Mouse (Mus musculus): Measurements from ENCODE around the gene Olfr485.
"Not testable (repeated sequence)": the region's sequence is repeated elsewhere in the genome, so short reads cannot be mapped to it uniquely, and the experiment has no call there.

Olfr485 gene

DNA sequence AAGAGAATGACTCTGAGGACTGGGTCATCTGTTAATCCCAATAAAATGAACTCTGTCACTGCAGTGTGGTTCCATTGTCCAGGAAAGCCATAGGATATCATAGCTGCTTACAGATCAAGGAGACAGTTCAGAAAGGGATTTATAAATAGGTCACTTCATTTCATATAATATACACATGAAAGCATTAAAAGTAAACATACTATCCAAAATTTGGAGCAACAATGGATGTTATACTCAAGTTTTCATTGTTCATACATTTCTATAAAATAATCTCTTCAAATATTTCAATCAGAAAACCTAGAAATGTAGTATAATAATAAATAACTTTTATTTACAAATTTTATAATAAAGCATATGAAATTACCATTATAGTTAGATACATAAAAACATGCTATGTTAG, at the start of gene Olfr485:
Olfr485 (minus strand) TSS at position 101 of the 400 bp plus-strand sequence.
- no peak for DNase-seq (ENCODE audit: low spot score)

DNA sequence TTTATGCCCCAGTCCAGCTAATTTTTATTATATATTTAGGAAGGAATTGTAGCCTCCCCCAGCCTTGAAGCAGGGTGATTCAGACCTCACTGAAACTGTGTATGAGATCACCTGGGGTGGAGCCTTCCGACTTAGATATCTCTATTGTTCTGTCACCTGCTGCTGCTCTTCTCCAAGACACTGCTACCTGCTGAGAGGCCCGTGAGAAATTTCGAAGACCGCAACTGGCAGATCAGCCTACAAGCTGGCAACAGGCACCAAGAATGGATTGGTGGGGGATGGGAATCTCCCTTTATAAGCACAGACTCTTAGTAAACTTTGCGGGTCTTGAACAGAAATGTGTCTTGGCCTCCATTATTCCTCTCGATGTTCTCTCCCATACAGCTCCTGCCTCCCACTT, 37.3 kb upstream of the Olfr485 start:
- DNase-seq (ENCODE audit: low spot score) = no peak

DNA sequence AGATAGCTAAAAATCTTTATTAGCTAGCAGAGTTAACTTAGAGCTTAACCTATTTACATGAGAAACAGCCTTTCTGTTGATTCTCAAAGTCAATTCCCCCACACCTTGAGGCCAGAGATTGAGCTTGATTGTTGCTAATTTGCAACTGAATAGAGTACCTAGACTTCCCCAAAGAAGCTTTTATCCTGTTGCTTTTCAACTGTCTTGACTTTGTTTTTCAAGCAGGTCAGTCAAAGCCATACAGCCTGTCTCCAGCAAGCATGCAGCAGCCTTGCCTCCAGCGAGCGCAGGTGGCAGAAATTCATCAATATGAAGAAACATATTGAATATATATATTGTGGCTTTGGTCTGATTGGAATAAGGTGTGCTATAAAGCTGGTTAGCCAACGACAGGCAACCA, 36.7 kb upstream of the Olfr485 start:
- not testable (repeated sequence) for DNase-seq (ENCODE audit: low spot score)

DNA sequence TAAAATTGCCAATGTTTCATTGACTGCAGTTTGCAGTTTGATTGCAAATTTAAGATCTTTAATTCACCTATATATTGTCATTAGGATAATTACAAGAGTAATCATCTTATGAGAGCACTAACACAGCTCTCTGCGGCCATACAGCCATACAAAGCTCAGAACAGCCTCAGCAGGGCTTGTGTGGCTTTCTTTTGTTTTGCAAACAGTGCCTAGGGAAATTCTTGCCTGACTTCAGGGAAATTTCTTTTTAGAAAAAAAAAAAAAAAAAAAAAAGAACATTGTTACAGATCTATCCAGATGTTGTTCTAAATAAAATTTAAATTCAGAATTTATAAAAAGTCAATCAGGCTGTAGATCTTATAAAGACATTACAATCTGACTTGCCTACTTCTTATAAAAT, 33.0 kb upstream of the Olfr485 start:
- DNase-seq (ENCODE audit: low spot score) = not testable (repeated sequence)

DNA sequence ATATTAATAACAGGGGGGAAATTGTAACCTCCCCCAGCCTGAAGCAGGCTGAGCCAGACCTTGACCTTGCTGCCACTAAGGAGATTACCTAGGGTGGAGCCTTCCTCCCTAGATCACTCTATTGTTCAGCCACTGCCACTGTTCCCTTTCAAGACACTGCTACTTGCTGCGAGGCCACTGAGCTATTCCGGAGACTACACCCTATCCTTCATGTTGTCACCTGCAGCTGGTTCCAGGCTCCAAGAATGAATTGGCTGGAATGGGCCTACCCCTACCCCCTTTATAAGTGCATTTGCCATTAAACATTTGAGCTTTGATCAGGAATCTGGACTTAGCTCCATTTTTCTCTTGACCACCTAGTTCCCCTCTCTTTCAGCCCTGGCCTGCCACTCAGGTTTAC, 31.5 kb upstream of the Olfr485 start:
- not testable (repeated sequence) for DNase-seq (ENCODE audit: low spot score)

DNA sequence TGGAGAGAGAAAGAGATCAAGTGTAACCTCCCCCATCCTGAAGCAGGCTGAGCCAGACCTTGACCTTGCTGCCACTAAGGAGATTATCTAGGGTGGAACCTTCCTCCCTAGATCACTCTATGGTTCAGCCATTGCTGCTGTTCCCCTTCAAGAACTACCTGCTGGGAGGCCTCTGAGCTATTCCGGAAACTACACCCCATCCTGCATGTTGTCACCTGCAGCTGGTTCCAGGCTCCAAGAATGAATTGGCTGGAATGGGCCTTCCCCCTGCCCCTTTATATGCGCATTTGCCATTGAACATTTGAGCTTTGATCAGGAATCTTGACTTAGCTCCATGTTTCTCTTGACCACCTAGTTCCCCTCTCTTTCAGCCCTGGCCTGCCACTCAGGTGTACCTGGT, 25.6 kb upstream of the Olfr485 start:
- DNase-seq (ENCODE audit: low spot score) = not testable (repeated sequence)

DNA sequence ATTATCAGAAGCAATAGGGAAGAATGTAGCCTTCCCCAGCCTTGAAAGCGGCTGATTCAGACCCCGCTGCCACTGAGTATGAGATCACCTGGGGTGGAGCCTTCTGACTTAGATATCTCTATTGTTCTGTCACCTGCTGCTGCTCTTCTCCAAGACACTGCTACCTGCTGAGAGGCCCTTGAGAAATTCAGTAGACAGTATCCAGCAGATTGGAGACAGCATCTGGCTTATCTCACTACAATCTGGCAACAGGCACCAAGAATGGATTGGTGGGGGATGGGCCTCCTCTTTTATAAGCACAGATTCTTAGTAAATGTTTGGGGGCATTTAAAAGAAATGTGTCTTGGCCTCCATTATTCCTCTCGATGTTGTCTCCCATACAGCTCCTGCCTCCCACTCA, 24.7 kb upstream of the Olfr485 start:
- not testable (repeated sequence) for DNase-seq (ENCODE audit: low spot score)

DNA sequence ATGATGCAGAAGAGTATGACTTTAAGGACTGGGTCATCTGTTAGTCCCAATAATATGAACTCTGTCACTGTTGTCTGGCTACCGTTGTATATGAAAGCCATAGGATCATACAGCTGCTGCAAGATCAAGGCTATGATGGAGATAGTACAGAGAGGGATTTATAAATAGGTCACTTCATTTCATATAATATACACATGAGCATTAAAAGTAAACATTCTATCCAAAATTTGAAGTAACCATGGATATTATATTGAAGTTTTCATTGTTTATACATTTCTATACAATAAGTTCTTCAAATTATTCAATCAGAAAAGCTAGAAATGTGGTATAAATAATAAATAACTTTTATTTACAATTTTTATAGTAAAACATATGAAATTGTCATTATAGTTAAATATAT, 13.0 kb upstream of the Olfr485 start, which contains the start of gene Olfr486:
Olfr486 (minus strand) TSS at position 101 of the 400 bp plus-strand sequence.
- not testable (repeated sequence) for DNase-seq (ENCODE audit: low spot score)

DNA sequence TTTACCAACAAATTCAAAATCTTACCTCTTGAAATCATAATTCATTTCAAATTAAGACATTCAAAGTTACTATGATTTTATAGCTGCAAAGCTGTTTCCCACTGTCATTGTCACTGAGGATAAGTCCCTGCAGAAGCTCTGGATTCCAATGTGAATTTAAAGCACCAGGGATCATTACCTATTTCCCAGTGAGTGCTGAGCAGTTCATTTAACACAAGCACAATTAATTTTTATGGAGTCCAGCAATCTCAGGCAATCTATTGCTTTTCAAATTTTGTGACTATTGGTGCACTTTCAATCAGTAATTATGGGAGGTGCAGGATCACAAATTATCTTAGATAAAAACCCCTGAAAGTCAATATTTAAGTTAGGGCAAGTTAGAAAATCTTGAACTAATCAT, 32.3 kb downstream of the Olfr485 start, which contains the start of gene Olfr484:
Olfr484 (minus strand) TSS at position 101 of the 400 bp plus-strand sequence.
- DNase-seq (ENCODE audit: low spot score) = no peak

DNA sequence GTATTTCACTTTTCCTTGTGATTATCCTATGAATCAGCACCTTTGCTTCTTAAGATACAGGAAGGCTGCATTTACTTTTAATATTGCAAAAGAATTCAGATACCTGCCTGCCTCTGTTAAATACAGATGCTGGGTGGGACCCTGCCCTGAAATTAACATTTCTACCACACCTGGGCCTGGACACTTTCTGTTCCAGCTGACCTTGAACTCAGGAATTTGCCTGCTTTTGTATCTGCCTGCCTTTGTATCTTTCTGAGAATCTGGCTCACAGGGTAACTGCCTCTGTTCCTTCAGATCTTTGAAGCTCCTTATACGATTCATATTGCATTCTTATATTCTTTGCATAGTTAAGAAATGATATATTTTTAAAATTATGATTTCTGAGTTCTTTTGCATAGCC, 38.3 kb downstream of the Olfr485 start:
- no peak for DNase-seq (ENCODE audit: low spot score)

DNA sequence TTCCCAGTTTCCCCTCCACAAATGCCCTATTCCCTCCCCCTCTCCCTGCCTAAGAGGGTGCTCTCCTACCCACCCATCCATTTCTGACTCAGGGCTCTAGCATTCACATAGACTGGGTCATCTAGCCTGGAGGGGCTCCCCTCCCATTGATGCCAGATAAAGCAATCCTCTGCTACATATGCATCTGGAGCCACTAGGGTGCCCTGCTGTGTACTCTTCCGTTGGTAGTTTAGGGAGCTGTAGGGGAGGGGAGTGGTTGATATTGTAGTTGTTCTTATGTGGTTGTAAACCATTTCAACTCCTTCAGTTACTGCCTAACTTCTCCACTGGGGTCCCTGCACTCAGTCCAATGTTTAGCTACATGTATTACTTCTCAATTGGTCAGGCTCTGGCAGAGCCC, 39.0 kb downstream of the Olfr485 start:
- no peak for DNase-seq (ENCODE audit: low spot score)

All from ovary, postnatal 14 days (tissue).